In the genomic region with DNA sequence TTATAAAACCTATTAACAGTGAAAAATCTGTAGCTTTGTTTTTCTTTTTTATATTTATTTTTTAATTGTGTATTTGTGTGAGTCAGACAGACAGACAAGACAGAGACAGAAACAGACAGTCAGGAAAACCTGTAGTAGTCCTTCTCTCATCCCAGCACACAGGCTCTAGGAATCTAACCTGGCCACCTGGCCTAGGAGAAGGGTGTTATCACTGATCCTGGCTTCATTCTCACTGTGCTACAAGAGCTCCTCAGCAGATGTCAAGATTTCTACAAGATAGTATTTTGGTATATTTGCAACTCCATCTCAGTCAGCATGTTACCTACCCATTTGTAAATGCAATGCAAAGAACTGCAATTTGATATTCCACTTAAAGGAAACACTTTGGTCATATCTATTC, we compare ENCODE assay signal across 23 mouse cellular contexts.
"Had no signal": no experiment of that assay in that cellular context is flagged by ENCODE, and none has a peak within 500 bp of the region (broad histone marks: within the 10 kb centered on the region; RNA-seq: fewer than 3 reads in every experiment).

No protein-coding gene starts in this region.

- H3K36me3 ChIP-seq: heart, embryonic 15.5 days; hindbrain, embryonic 12.5 days; intestine, embryonic 15.5 days had no signal

- H3K4me3 ChIP-seq: heart, embryonic 13.5 days; heart, embryonic 15.5 days; hindbrain, embryonic 12.5 days; intestine, embryonic 15.5 days; layer of hippocampus, adult 2 months; left cerebral cortex, adult 2 months; limb, embryonic 10.5 days; limb, embryonic 12.5 days had no signal

- H3K27ac ChIP-seq: heart, embryonic 13.5 days; heart, embryonic 15.5 days; hindbrain, embryonic 12.5 days; hindbrain, embryonic 14.5 days; intestine, embryonic 15.5 days; layer of hippocampus, adult 2 months; left cerebral cortex, adult 2 months; limb, embryonic 10.5 days; limb, embryonic 12.5 days had no signal

- H3K9me3 ChIP-seq: heart, embryonic 13.5 days; heart, embryonic 15.5 days; hindbrain, embryonic 12.5 days; intestine, embryonic 15.5 days; limb, embryonic 10.5 days; limb, embryonic 12.5 days had no signal

- H3K4me2 ChIP-seq: heart, embryonic 11.5 days; heart, embryonic 13.5 days; heart, embryonic 15.5 days; hindbrain, embryonic 12.5 days; hindbrain, embryonic 14.5 days; intestine, embryonic 15.5 days; limb, embryonic 12.5 days had no signal

- DNase-seq: gastrocnemius, postnatal 14 days; gastrocnemius, postnatal 36 days; heart, adult 18-20 months; heart, postnatal 14 days; heart, postnatal 36 days; kidney, adult 18-20 months; kidney, adult 8-10 months; kidney, postnatal 10 days; kidney, postnatal 25 days; kidney, postnatal 4 days had no signal

- H3K9ac ChIP-seq: heart, embryonic 13.5 days; heart, embryonic 15.5 days; hindbrain, embryonic 12.5 days; hindbrain, embryonic 14.5 days; intestine, embryonic 15.5 days; limb, embryonic 12.5 days had no signal

- H3K4me1 ChIP-seq: hindbrain, embryonic 12.5 days had no signal

- H3K27me3 ChIP-seq: heart, embryonic 13.5 days; heart, embryonic 15.5 days; hindbrain, embryonic 12.5 days; intestine, embryonic 15.5 days; limb, embryonic 12.5 days had no signal

- ATAC-seq: hindbrain, embryonic 16.5 days; inflammation-experienced regulatory T-cells, adult 6 months; intestine, embryonic 15.5 days; intestine, postnatal 0 days had no signal
